Mouse (Mus musculus) skeletal muscle tissue, postnatal 0 days (tissue): ENCODE data around the gene 2610528J11Rik. TPM values are rescaled to one million over a fixed set of nuclear protein-coding genes. Genes with fewer than 3 reads are reported as not detected.

Experiments used
- polyA plus RNA-seq: library from polyadenylated mRNA; unstranded; fragments of >200 nt; fragmentation: Nextera tagmentation; extraction: Ambion mirVana; gene quantifications from 2 replicates; pipeline ENCODE4 v1.2.1, GENCODE M21; 2015

The 2610528J11Rik gene
- polyA plus RNA-seq = 0.96 TPM in 1 of 2 replicates, not detected in the other

GRCm38 (mm10) chr4:118526408-118527334 is at the start of gene 2610528J11Rik:
Gene 2610528J11Rik, plus strand, starts transcription at chr4:118526999.

GRCm38 (mm10) chr4:118489717-118490132 is 37.1 kb upstream of the 2610528J11Rik start, which contains the start of gene Tie1:
Gene Tie1, minus strand, starts transcription at chr4:118490061.

GRCm38 (mm10) chr4:118543592-118544260 is 16.9 kb downstream of the 2610528J11Rik start, which contains the start of gene Tmem125:
Gene Tmem125, minus strand, starts transcription at chr4:118544044.

Other genes starting within 250 kb of the 2610528J11Rik start
- 3.3 and 5.5 TPM in 2 replicates for gene Ptprf, start 235.6 kb upstream of the 2610528J11Rik start, polyA plus RNA-seq
- 2.1 and 2.6 TPM in 2 replicates for gene Szt2, start 117.7 kb upstream of the 2610528J11Rik start, polyA plus RNA-seq
- gene Med8, start 117.7 kb upstream of the 2610528J11Rik start, polyA plus RNA-seq = 54.1 and 65.5 TPM in 2 replicates
- gene Elovl1, start 98.9 kb upstream of the 2610528J11Rik start, polyA plus RNA-seq = 50.1 and 67.4 TPM in 2 replicates
- gene Cdc20, start 89.6 kb upstream of the 2610528J11Rik start, polyA plus RNA-seq = 35.6 and 40.3 TPM in 2 replicates
- gene Mpl, start 69.5 kb upstream of the 2610528J11Rik start, polyA plus RNA-seq = 0.09 TPM in 1 of 2 replicates, not detected in the other
- gene Tie1, start 36.9 kb upstream of the 2610528J11Rik start, polyA plus RNA-seq = 27.3 and 27.5 TPM in 2 replicates
- 2.2 and 3.3 TPM in 2 replicates for gene Tmem125, start 17.0 kb downstream of the 2610528J11Rik start, polyA plus RNA-seq
- 0.40 TPM in 1 of 2 replicates, not detected in the other for gene Cfap57, start 93.8 kb downstream of the 2610528J11Rik start, polyA plus RNA-seq
- 82.7 and 93.5 TPM in 2 replicates for gene Ebna1bp2, start 93.8 kb downstream of the 2610528J11Rik start, polyA plus RNA-seq
- not detected in 2 replicates for gene Olfr62, start 132.0 kb downstream of the 2610528J11Rik start, polyA plus RNA-seq
- gene Olfr1342, start 165.8 kb downstream of the 2610528J11Rik start, polyA plus RNA-seq = not detected in 2 replicates
- gene Olfr1341, start 176.5 kb downstream of the 2610528J11Rik start, polyA plus RNA-seq = not detected in 2 replicates
- gene Olfr1340, start 193.1 kb downstream of the 2610528J11Rik start, polyA plus RNA-seq = not detected in 2 replicates
- gene Olfr1339, start 205.2 kb downstream of the 2610528J11Rik start, polyA plus RNA-seq = not detected in 2 replicates
- gene Olfr1338, start 231.7 kb downstream of the 2610528J11Rik start, polyA plus RNA-seq = not detected in 2 replicates